Mouse (Mus musculus): ENCODE data around the gene Cass4.

GRCm38 (mm10) chr2:172353218-172353617 lies 40.4 kb upstream of the Cass4 start:
- TF ChIP-seq POLR2A (IDR thresholded peaks at IDR 0.05; ENCODE audit: low read depth, low read length) (no peak), CTCF (conservative IDR thresholded peaks at IDR 0.05; ENCODE audit: insufficient read depth, insufficient read length, low read depth, low read length) (no peak)

All from kidney, adult 2 months (tissue).